Mouse (Mus musculus): ENCODE data around the gene Copg2. TPM values are rescaled to one million over a fixed set of nuclear protein-coding genes. Genes with fewer than 3 reads are reported as not detected.

Copg2 gene
- polyA plus RNA-seq, 1 experiment from 2014 or later = 24.1 TPM

DNA sequence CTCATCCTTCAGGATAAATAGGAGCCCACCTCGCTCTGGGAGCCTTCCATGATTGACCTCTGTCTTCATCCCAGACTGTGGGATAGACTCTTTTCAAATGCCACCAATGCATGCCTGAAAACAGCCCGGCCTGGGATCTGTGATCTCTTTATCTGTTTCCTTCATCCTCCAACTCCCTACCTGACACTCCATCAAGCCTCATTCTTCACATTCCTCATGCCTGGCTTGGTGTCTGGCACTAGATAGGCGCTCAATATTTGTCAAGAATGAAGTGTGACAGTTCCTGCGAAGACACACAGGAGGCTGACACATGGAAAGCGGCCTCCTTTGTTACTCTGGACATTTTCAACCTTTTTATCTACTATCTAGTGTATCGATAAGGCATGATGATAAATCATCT lies 193.1 kb downstream of the Copg2 start:
- H3K27me3 ChIP-seq = no peaks in the 10 kb centered on the region
- H3K36me3 ChIP-seq = no peaks in the 10 kb centered on the region
- no peak for ATAC-seq (ENCODE audit: borderline replicate concordance, extremely low read depth, low FRiP score, low TSS enrichment)
- H3K27ac ChIP-seq = peak overlapping the region; percentile 27; the same call in 1 of the 2 replicates
- 55% methylated on average over 6 of the region's 6 CpGs for WGBS
- H3K4me3 ChIP-seq = no peak overlapping the region
- peaks cover 9% of the 10 kb centered on the region; the same call in 1 of the 2 replicates for H3K4me1 ChIP-seq
- no peak overlapping the region for H3K4me2 ChIP-seq
- no peak overlapping the region for H3K9ac ChIP-seq
- H3K9me3 ChIP-seq = no peaks in the 10 kb centered on the region

DNA sequence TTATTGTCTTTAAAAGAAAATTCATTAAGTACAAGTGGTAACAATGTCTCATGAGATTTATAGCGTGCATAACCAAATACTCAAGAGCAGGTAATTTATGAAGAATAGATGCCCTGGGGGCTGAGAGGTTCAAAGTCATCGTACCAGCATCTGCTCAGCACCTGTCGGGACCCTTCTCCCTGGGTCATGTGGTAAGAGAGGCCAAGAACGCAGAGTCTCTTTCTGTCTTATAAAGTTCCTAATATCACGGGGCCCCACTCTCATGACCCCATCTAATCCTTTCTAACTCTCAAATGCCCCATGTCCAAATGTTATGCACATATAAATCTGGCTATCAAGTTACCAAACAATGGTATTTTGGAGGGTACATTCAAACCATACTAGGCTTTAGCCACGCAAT lies 193.7 kb downstream of the Copg2 start:
- no peaks in the 10 kb centered on the region for H3K9me3 ChIP-seq
- H3K27ac ChIP-seq = no peak overlapping the region
- H3K4me2 ChIP-seq = no peak overlapping the region
- H3K36me3 ChIP-seq = no peaks in the 10 kb centered on the region
- H3K4me3 ChIP-seq = no peak overlapping the region
- H3K9ac ChIP-seq = no peak overlapping the region
- ATAC-seq (ENCODE audit: borderline replicate concordance, extremely low read depth, low FRiP score, low TSS enrichment) = no peak
- WGBS = 83% methylated on average over 6 of the region's 6 CpGs
- H3K27me3 ChIP-seq = no peaks in the 10 kb centered on the region
- H3K4me1 ChIP-seq = peaks cover 14% of the 10 kb centered on the region

GRCm38 (mm10) chr6:30700182-30700581 lies 196.4 kb downstream of the Copg2 start:
- no peaks in the 10 kb centered on the region for H3K27me3 ChIP-seq
- peaks cover 20% of the 10 kb centered on the region for H3K4me1 ChIP-seq
- whole genome bisulfite sequencing = 29% methylated on average over 6 of the region's 6 CpGs
- ATAC-seq (ENCODE audit: borderline replicate concordance, extremely low read depth, low FRiP score, low TSS enrichment) = peak; percentile 75
- H3K4me2 ChIP-seq = no peak overlapping the region
- no peak overlapping the region for H3K4me3 ChIP-seq
- peak overlapping the region; percentile 74 for H3K27ac ChIP-seq
- H3K9ac ChIP-seq = no peak overlapping the region
- H3K36me3 ChIP-seq = no peaks in the 10 kb centered on the region
- no peaks in the 10 kb centered on the region for H3K9me3 ChIP-seq

DNA sequence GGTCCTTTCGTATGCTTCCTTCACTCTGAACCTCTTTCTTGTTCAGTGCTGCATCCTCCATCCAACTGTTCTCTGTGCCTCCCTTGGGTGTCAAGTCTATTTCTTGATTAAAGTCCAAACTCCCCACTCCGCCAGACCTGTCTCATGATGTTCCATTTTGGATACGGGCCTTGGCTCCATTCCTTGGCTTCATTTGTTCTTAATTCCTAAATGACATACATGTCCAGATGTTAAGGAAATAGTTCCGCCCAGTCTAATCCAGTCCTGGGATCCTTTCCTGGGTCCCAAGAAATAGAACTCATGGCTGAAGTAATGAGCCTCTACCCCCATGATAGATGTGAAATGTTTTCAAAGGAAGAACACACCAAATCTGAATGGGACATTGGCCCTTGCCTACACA lies 198.6 kb downstream of the Copg2 start:
- H3K9me3 ChIP-seq = no peaks in the 10 kb centered on the region
- H3K4me2 ChIP-seq = no peak overlapping the region; the same call in 1 of the 2 replicates
- H3K27ac ChIP-seq = no peak overlapping the region
- no peaks in the 10 kb centered on the region for H3K36me3 ChIP-seq
- WGBS = 76% methylated on average over 4 of the region's 4 CpGs
- no peak overlapping the region for H3K4me3 ChIP-seq
- no peaks in the 10 kb centered on the region for H3K27me3 ChIP-seq
- H3K4me1 ChIP-seq = peaks cover 24% of the 10 kb centered on the region
- no peak overlapping the region for H3K9ac ChIP-seq
- ATAC-seq (ENCODE audit: borderline replicate concordance, extremely low read depth, low FRiP score, low TSS enrichment) = no peak

MicroRNAs encoded within 50 kb of the gene (microRNA counts, 519-probe panel; counts per million panel counts)
- microRNA mmu-miR-335-3p (2,943 counts per million, percentile 78 among the panel's probes with 10 or more counts), microRNA mmu-miR-335-5p (3,939 counts per million, percentile 95 among the panel's probes with 10 or more counts)

Small RNA genes within 50 kb of the gene (microRNA-seq; reads per million reads assigned to microRNA genes)
- gene Mir335 = 67,399 reads per million, percentile 99 among the genes with 10 or more reads in this experiment

Other genes with a start within 250 kb of the Copg2 start
- gene Cep41, start 203.0 kb downstream of the Copg2 start, polyA plus RNA-seq (2015; fragmentation: Nextera tagmentation; extraction: Ambion mirVana) = 12.1 and 13.0 TPM in 2 replicates
- gene Mest, start 173.2 kb downstream of the Copg2 start, polyA plus RNA-seq (2015; fragmentation: Nextera tagmentation; extraction: Ambion mirVana) = 1,436 and 1,497 TPM in 2 replicates
- 0.21 TPM in 1 of 2 replicates, not detected in the other for gene Tsga13, start 18.8 kb upstream of the Copg2 start, polyA plus RNA-seq (2015; fragmentation: Nextera tagmentation; extraction: Ambion mirVana)
- gene Klf14, start 62.3 kb upstream of the Copg2 start, polyA plus RNA-seq (2015; fragmentation: Nextera tagmentation; extraction: Ambion mirVana) = 1.4 TPM in 2 replicates

Measured in lung, embryonic 15.5 days (tissue).